Mouse (Mus musculus): ENCODE results near the gene Nbeal1.

DNA sequence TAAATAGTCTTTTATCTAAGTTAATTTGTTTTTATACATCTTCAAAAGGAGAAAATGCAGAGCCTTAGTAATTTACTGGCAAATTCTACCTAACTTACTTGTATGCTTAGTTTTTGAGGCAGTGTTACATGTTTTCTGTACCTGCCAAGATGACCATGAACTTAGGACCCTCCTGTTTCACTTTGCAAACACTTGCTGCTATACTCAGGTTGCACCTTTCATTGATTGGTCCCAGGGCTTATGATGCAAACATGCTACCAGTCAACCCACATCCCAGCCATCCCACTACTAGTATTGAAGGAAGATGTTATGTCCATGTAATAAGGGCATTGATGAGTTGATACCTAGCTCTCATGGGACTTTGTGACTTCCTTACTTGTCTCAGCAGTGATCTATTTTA, 88.9 kb downstream of the Nbeal1 start:
- TF ChIP-seq POLR2A (IDR thresholded peaks at IDR 0.05; ENCODE audit: insufficient read depth, low read length) (no peak), CTCF (IDR thresholded peaks at IDR 0.05; ENCODE audit: low read depth, low read length) (no peak)

All from ES-Bruce4 (cell line).